Mouse (Mus musculus) adrenal gland, adult 18-20 months (tissue): ENCODE data around the gene Creb5. TPM values are rescaled to one million over a fixed set of nuclear protein-coding genes. Genes with fewer than 3 reads are reported as not detected.

Experiments
- DNase-seq, 2 experiments: peaks; one replicate each; pipeline ENCODE4 v3.0.0; 2021 to 2022; ENCODE audit warnings: low spot score in 2 of 2
- total RNA-seq, 2 experiments: library from RNA; stranded (reverse); gene quantifications; 1 replicate in 1 of 2; 2 replicates in 1 of 2; pipeline ENCODE4 v1.2.3; 2021

Gene Creb5
- total RNA-seq, 2 experiments from 2014 or later, result 1.5 to 3.2 TPM

GRCm38 (mm10) chr6:53477501-53477900 is 190.4 kb downstream of the Creb5 start:
- no peak for DNase-seq

- DNase-seq, result no peak
These were observed 203.8 kb downstream of the Creb5 start for GRCm38 (mm10) chr6:53490917-53491316.

- DNase-seq, result no peak
These were observed 204.3 kb downstream of the Creb5 start for GRCm38 (mm10) chr6:53491331-53491730.

GRCm38 (mm10) chr6:53493864-53494263 is 206.8 kb downstream of the Creb5 start:
- DNase-seq, result no peak

GRCm38 (mm10) chr6:53495667-53496066 is 208.6 kb downstream of the Creb5 start:
- no peak for DNase-seq

- DNase-seq, result peak; percentile 10 to 30
These were observed 209.3 kb downstream of the Creb5 start for GRCm38 (mm10) chr6:53496325-53496753.

GRCm38 (mm10) chr6:53497904-53498536 is 210.9 kb downstream of the Creb5 start:
- no peak for DNase-seq

- DNase-seq, result no peak
These were observed 212.7 kb downstream of the Creb5 start for GRCm38 (mm10) chr6:53499621-53500295.

GRCm38 (mm10) chr6:53501236-53501635 is 214.2 kb downstream of the Creb5 start:
- DNase-seq, result no peak

GRCm38 (mm10) chr6:53506947-53507564 is 220.0 kb downstream of the Creb5 start:
- no peak for DNase-seq

- no peak for DNase-seq
These were observed 221.9 kb downstream of the Creb5 start for GRCm38 (mm10) chr6:53508847-53509494.

GRCm38 (mm10) chr6:53510005-53510404 is 222.9 kb downstream of the Creb5 start:
- DNase-seq, result no peak

- no peak for DNase-seq
These were observed 225.2 kb downstream of the Creb5 start for GRCm38 (mm10) chr6:53512226-53512625.

GRCm38 (mm10) chr6:53513380-53513779 is 226.3 kb downstream of the Creb5 start:
- no peak for DNase-seq

GRCm38 (mm10) chr6:53514862-53515261 is 227.8 kb downstream of the Creb5 start:
- DNase-seq, result no peak

- DNase-seq, result no peak
These were observed 228.5 kb downstream of the Creb5 start for GRCm38 (mm10) chr6:53515611-53516010.

GRCm38 (mm10) chr6:53517371-53517945 is 230.4 kb downstream of the Creb5 start:
- no peak for DNase-seq

- no peak for DNase-seq
These were observed 236.8 kb downstream of the Creb5 start for GRCm38 (mm10) chr6:53523743-53524497.

- no peak for DNase-seq
These were observed 239.4 kb downstream of the Creb5 start for GRCm38 (mm10) chr6:53526460-53526859.

- DNase-seq, result no peak
These were observed 243.7 kb downstream of the Creb5 start for GRCm38 (mm10) chr6:53530742-53531141.

- no peak for DNase-seq
These were observed 244.4 kb downstream of the Creb5 start for GRCm38 (mm10) chr6:53531461-53531860.
